Mouse (Mus musculus) heart, postnatal 0 days (tissue): ENCODE measurements at regions not wholly inside any gene's neighbourhood (a gene's known extent, or its start where the extent isn't known, plus 50 kb on each side); places are given as distances from the start of the nearest gene placed in this dataset.

Experiments
- CTCF ChIP-seq: IDR thresholded peaks from 2 replicates; pipeline ENCODE4 v1.5.1; 2016; ENCODE audit warnings: antibody characterized with exemption, control low read depth, low read depth
- EP300 ChIP-seq: IDR thresholded peaks from 2 replicates; pipeline ENCODE4 v1.6.1; 2016; ENCODE audit warnings: antibody characterized with exemption, low read depth

- TF ChIP-seq CTCF (no peak), EP300 (no peak)
These were observed 741.1 kb downstream of the Gm826 start for GRCm38 (mm10) chr2:159592841-159593240.
